Mouse (Mus musculus): Measurements from ENCODE around the gene Fam208b.

GRCm38 (mm10) chr13:3636797-3637196, 25.9 kb upstream of the Fam208b start:
- TF ChIP-seq GATA1 (IDR thresholded peaks at IDR 0.05; ENCODE audit: low read length) = no peak
- TF ChIP-seq TAL1 (IDR thresholded peaks at IDR 0.05; ENCODE audit: low read length) = no peak

Data from erythroblast, embryonic 14.5 days (primary cell).